Mouse (Mus musculus): Measurements from ENCODE around the gene Col4a6.

- TF ChIP-seq CTCF (IDR thresholded peaks at IDR 0.05): no peak
- TF ChIP-seq EP300 (IDR thresholded peaks at IDR 0.05): no peak
Observed at GRCm38 (mm10) chrX:141396243-141396642, 77.6 kb downstream of the Col4a6 start.

Data from lung, postnatal 0 days (tissue).